Mouse (Mus musculus): ENCODE data around the gene Slc35f2. TPM values are rescaled to one million over a fixed set of nuclear protein-coding genes. Genes with fewer than 3 reads are reported as not detected.

The Slc35f2 gene
- 8.9 TPM for total RNA-seq (2023)

DNA sequence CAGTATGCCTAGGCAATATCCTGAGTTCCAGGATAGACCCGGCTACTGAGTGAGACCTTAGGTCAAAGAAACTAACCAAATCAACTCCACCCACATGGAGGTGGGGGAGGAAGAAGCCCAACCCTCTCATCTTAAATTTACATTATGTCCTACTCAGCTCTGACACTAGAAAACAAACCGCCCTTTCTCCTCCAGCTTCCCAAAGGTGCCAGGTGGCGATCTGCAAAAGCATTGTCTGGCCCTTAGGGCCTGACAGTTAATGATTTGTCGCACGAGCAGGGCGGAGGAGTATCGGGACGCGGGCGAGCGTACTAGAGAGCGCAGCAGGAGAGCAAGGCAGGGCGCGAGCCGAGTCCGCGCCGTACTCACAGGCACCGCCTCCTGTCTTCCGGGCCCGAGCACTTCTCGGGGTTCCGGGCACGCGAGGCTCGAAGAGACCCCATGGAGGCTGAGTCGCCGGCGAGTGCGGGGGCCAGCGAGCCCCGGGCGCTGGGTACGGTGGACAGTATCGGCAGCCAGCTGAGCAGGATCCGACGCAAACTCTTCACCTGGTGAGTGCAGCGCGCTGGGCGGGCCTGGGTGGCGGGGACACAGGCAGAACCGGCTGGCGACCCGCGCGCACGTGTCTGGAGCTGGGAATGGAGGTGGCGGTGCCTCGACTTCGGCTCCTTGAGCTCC, at the start of gene Slc35f2:
Gene Slc35f2 (plus strand): TSS at position 195 of the 678 bp plus-strand sequence.

GRCm38 (mm10) chr9:53849864-53850263, 78.5 kb downstream of the Slc35f2 start, which contains the start of gene Sln:
Sln (plus strand) TSS chr9:53850164.

Other genes starting within 250 kb of the Slc35f2 start
- gene Atm, start 234.8 kb upstream of the Slc35f2 start, total RNA-seq (2023) = 63.6 TPM
- gene Npat, start 234.5 kb upstream of the Slc35f2 start, total RNA-seq (2023) = 22.6 TPM
- gene Acat1, start 161.2 kb upstream of the Slc35f2 start, total RNA-seq (2023) = 34.2 TPM
- gene Cul5, start 101.5 kb upstream of the Slc35f2 start, total RNA-seq (2023) = 27.5 TPM
- gene Rab39, start 65.3 kb upstream of the Slc35f2 start, total RNA-seq (2023) = 0.67 TPM
- not detected for gene Sln, start 78.6 kb downstream of the Slc35f2 start, total RNA-seq (2023)
- gene Elmod1, start 203.8 kb downstream of the Slc35f2 start, total RNA-seq (2023) = not detected